Mouse (Mus musculus): ENCODE measurements around the gene Scarf2.

Scarf2 gene

GRCm38 (mm10) chr16:17796971-17797811, at the start of gene Scarf2:
Gene Scarf2, plus strand, starts transcription at chr16:17797282.
- DNase-seq, result peak in 1 of 2 experiments; percentile 20

GRCm38 (mm10) chr16:17753001-17753400, 44.1 kb upstream of the Scarf2 start:
- DNase-seq, result no peak

GRCm38 (mm10) chr16:17753686-17754085, 43.4 kb upstream of the Scarf2 start:
- DNase-seq, result no peak

DNA sequence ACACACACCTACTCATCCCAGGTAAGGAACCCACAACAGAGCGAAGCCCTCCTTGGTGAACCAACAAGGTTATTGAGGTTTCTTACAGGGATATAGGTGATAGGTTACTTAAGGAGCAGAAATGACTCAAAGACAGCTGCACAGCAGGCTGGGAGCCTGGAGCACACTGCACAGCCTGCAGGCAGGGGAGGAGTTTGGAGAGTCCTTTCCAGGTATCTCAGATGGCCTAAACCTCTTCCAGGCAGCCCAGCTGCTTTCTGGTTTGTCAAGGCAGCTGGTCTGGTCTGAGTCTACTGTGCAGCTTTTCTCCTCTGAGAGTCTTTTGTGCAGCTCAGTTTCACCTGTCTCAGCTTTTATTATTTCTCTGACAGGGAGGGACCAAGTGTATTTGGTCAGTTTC, 39.3 kb upstream of the Scarf2 start:
- DNase-seq, result no peak

GRCm38 (mm10) chr16:17758902-17759301, 38.2 kb upstream of the Scarf2 start:
- DNase-seq, result no peak

GRCm38 (mm10) chr16:17759344-17759773, 37.7 kb upstream of the Scarf2 start, which contains the start of gene Klhl22:
Gene Klhl22, plus strand, starts transcription at chr16:17759618.
- peak; percentile 90 to 91 for DNase-seq

- DNase-seq, result peak in 1 of 2 experiments; percentile 34
Observed at GRCm38 (mm10) chr16:17759813-17760321, 37.2 kb upstream of the Scarf2 start.

DNA sequence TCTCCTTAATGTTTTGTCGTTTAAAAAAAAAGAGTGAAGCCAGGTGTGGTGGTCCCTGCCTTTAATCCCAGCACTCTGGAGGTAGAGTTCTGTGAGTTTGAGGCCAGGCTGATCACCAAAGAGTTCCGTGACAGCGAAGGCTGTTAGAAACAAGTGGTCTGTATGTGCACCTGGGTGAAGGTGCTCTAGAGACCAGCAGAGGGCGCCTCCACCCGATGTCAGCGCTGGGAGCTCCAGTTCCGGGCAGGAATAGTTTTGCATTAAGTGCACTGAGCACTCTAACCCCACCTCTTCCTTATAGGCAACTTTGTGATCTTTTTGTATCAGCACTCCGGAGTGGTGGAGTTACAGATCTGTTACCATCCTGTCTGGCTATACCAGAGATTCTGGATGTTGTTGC, 36.4 kb upstream of the Scarf2 start:
- peak; percentile 46 to 50 for DNase-seq

GRCm38 (mm10) chr16:17761074-17761473, 36.0 kb upstream of the Scarf2 start:
- DNase-seq, result no peak

DNA sequence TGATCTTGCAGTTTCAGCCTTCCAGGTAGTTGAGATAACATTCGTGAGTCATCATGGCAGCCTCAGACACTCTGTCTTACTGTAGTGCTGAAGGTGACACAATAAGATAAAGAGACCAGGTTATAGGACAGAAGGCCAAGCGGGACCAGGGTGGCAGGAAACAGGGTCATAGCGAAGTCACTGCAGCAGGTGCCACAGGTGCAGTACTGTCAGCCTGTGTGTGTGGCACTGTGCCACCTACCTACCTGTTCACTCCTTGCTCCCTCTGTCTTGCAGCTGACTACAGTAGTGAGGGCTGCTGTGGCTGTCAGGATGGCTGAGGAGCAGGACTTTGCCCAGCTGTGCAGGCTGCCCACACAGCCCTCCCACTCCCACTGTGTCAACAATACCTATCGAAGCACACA, 33.0 kb upstream of the Scarf2 start:
- DNase-seq, result no peak

- no peak for DNase-seq
Observed at GRCm38 (mm10) chr16:17768834-17769233, 28.2 kb upstream of the Scarf2 start.

GRCm38 (mm10) chr16:17771117-17771865, 25.8 kb upstream of the Scarf2 start:
- DNase-seq, result no peak

DNA sequence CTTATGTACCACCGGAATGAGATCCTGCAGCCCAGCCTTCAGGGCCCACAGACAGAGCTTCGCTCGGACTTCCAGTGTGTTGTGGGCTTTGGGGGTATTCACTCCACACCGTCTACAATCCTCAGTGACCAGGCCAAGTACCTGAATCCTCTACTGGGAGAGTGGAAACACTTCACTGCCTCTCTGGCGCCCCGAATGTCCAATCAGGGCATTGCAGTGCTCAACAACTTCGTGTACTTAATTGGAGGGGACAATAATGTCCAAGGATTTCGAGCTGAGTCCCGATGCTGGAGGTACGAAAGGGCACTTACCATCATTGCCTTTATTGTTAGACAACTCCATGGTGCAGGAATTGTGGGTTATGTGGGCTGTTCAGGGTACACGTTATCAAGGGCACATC, 20.3 kb upstream of the Scarf2 start:
- peak; percentile 34 to 46 for DNase-seq

GRCm38 (mm10) chr16:17778223-17778622, 18.9 kb upstream of the Scarf2 start:
- no peak for DNase-seq

- DNase-seq, result no peak
Observed at GRCm38 (mm10) chr16:17779692-17780091, 17.4 kb upstream of the Scarf2 start.

DNA sequence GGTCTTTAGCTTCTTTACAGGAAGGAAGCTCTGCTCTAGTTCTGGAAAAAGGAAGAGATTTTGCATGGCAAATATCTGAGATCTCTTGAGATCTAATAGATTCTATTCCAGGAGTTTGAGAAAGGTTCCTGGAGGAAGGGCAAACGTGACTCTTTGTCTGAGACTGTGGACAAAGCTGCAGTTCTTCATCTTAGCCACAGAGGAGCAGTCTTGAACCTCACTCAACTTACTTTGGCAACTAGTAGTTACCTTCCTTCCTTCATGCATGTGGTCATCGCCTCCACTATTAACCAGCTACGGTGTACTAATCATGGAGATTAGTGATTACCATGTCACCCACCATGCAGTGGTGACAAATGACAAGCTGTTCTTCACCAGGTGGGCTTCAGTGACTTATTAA, 11.7 kb upstream of the Scarf2 start:
- no peak for DNase-seq

GRCm38 (mm10) chr16:17792728-17793127, 4.4 kb upstream of the Scarf2 start:
- DNase-seq, result no peak

- no peak for DNase-seq
Observed at GRCm38 (mm10) chr16:17794047-17794446, 3.0 kb upstream of the Scarf2 start.

- DNase-seq, result no peak
Observed at GRCm38 (mm10) chr16:17795643-17796042, 1.4 kb upstream of the Scarf2 start.

DNA sequence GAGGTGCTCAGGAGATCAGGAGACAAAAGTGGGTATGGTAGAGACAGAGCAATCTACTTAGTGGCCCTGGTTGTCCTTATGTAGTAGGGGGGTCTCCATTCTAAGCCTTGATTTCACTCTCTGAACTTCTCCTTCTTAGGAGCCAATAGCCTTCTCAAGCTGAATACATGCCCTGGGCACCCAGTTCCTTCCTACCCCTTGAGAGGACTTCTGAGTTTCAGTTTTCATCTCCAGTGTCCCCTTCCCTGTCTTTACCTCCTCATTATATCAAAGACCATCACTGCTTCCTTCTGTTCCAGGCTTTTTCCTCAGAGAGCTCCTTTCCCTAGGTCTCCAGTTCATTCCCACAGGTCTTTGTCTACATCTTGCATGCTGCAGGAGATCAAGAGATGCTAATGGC, 563 bp upstream of the Scarf2 start:
- no peak for DNase-seq

- peak in 1 of 2 experiments; percentile 28 for DNase-seq
Observed at GRCm38 (mm10) chr16:17797812-17798311, 780 bp downstream of the Scarf2 start.

GRCm38 (mm10) chr16:17798321-17799180, 1.5 kb downstream of the Scarf2 start:
- peak in 1 of 2 experiments; percentile 19 for DNase-seq
